Mouse (Mus musculus) retina, postnatal 1 day (tissue): ENCODE data around the gene Epas1.
A peak's percentile ranks its signal among the peaks of the same experiment; 100 is the strongest.

Source experiments
- DNase-seq: peaks from one replicate; pipeline ENCODE4 v3.0.0-alpha.2; 2012

The Epas1 gene

GRCm38 (mm10) chr17:86830893-86831292 is 77.4 kb downstream of the Epas1 start:
- no peak for DNase-seq

- peak; percentile 41 for DNase-seq
These were observed 79.2 kb downstream of the Epas1 start for GRCm38 (mm10) chr17:86832562-86833327.

GRCm38 (mm10) chr17:86833945-86834344 is 80.4 kb downstream of the Epas1 start:
- DNase-seq: no peak

GRCm38 (mm10) chr17:86839308-86839707 is 85.8 kb downstream of the Epas1 start:
- peak; percentile 93 for DNase-seq

GRCm38 (mm10) chr17:86850700-86851337 is 97.3 kb downstream of the Epas1 start:
- DNase-seq: no peak

- peak; percentile 14 for DNase-seq
These were observed 98.3 kb downstream of the Epas1 start for GRCm38 (mm10) chr17:86851782-86852181.

- no peak for DNase-seq
These were observed 99.1 kb downstream of the Epas1 start for GRCm38 (mm10) chr17:86852591-86853031.

GRCm38 (mm10) chr17:86870586-86870985 is 117.1 kb downstream of the Epas1 start:
- DNase-seq: peak; percentile 83

GRCm38 (mm10) chr17:86872643-86873042 is 119.1 kb downstream of the Epas1 start:
- no peak for DNase-seq

- DNase-seq: no peak
These were observed 123.4 kb downstream of the Epas1 start for GRCm38 (mm10) chr17:86876940-86877339.

GRCm38 (mm10) chr17:86877747-86878146 is 124.2 kb downstream of the Epas1 start:
- no peak for DNase-seq

GRCm38 (mm10) chr17:86880056-86880455 is 126.6 kb downstream of the Epas1 start:
- DNase-seq: peak; percentile 55

GRCm38 (mm10) chr17:86880461-86881044 is 127.1 kb downstream of the Epas1 start:
- no peak for DNase-seq
